Mouse (Mus musculus) spleen, adult 2 months (tissue): ENCODE measurements around the gene Zfhx3. TPM values are rescaled to one million over a fixed set of nuclear protein-coding genes. Genes with fewer than 3 reads are reported as not detected.

ENCODE experiments used
- DNase-seq, 2 experiments: peaks; one replicate each; pipeline versions ENCODE4 v3.0.0 to v3.0.0-alpha.2; 2012 to 2021; ENCODE audit warnings: low spot score in 2 of 2, low read depth in 1 of 2
- H3K27ac ChIP-seq: fragments of 200-500 bp; 2 replicates; pipeline ENCODE4 v1.5.1; 2012; ENCODE audit warnings: low read length, inconsistent platforms; ENCODE audit not compliant: insufficient read depth
- H3K27me3 ChIP-seq: fragments of 200-500 bp; 2 replicates; pipeline ENCODE4 v1.6.1; 2012; ENCODE audit warnings: mild to moderate bottlenecking, moderate library complexity, low read length, inconsistent platforms; ENCODE audit not compliant: control insufficient read depth, insufficient read depth
- H3K36me3 ChIP-seq: fragments of 200-500 bp; 2 replicates; pipeline ENCODE4 v1.6.1; 2012; ENCODE audit warnings: mild to moderate bottlenecking, low read length, inconsistent platforms; ENCODE audit not compliant: control insufficient read depth, insufficient read depth
- H3K4me1 ChIP-seq: fragments of 200-500 bp; 2 replicates; pipeline ENCODE4 v1.6.1; 2011; ENCODE audit warnings: inconsistent platforms; ENCODE audit not compliant: control insufficient read depth, insufficient read depth, insufficient read length
- H3K4me3 ChIP-seq: fragments of 200-500 bp; 2 replicates; pipeline ENCODE4 v1.5.1; 2011; ENCODE audit warnings: mild to moderate bottlenecking, inconsistent platforms; ENCODE audit not compliant: insufficient read depth, insufficient read length; ENCODE audit errors: extremely low read depth
- CTCF ChIP-seq: fragments of 200-500 bp; IDR thresholded peaks from 2 replicates; pipeline ENCODE4 v1.5.1; 2011; ENCODE audit warnings: mild to moderate bottlenecking, inconsistent platforms; ENCODE audit not compliant: insufficient read depth, insufficient read length, insufficient replicate concordance; ENCODE audit errors: extremely low read depth
- POLR2A ChIP-seq: fragments of 200-500 bp; IDR thresholded peaks from 2 replicates; pipeline ENCODE4 v1.6.1; 2011; ENCODE audit warnings: low read depth, low read length, inconsistent platforms
- WGBS: fragments of 180-500 bp; shearing (Covaris S2); methylation state at CpG from one replicate; pipeline ENCODE4 v1.1.7; 2018; 5-methylcytosine and 5-hydroxymethylcytosine counted together
- polyA plus RNA-seq: library from polyadenylated mRNA; depleted of rRNA; stranded (reverse); fragments of >200 nt; gene quantifications from 2 replicates; pipeline ENCODE4 v1.2.3, GENCODE M21; 2012

The Zfhx3 gene
- polyA plus RNA-seq, 1 experiment: 1.5 TPM

DNA sequence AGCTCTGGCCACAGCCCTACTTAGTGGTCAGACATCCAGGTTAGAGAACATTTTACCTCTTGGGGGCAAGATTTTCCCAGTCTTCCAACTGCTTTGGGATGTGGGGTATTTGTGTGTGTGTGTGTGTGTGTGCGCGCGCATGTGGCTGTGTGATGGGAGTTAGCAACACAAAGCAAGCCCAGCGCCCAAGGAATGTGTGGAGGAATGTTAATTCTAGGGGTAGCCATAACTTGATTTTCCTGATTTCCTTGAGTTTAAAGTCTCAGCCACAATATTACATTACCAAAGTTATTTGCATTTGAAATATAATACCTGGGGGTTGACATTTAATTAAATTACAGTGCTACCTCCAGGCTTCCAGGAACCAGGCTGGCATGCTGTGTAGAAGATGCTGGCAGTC, 136.3 kb downstream of the Zfhx3 start:
- TF ChIP-seq CTCF: no peak
- no peak for TF ChIP-seq POLR2A
- Histone ChIP-seq H3K4me1 (no peaks in the 10 kb centered on the region), H3K36me3 (no peaks in the 10 kb centered on the region), H3K4me3 (no peak overlapping the region), H3K27me3 (no peaks in the 10 kb centered on the region), H3K27ac (no peak overlapping the region)
- 93% methylated on average over 4 of the region's 4 CpGs for WGBS
- DNase-seq: no peak

DNA sequence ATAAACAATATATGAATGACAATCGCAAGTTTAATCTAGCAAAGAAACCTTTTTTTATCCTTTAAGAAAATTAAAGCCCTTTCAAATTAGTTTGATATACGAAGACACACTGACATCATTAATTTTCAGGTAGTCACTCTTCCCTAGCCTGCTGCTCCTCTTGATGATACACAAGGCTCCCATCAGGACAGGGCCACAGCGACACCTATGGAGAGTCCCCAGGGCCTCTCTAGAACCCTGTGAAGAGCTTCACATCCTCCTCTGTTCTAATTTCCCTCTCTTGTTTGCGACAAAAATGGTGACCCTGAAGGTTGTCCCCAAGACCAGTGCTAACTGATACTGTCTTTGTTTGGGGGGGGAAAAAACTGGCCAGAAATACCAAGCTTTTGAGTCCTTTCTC, 144.5 kb downstream of the Zfhx3 start:
- Histone ChIP-seq H3K36me3 (no peaks in the 10 kb centered on the region), H3K27me3 (no peaks in the 10 kb centered on the region), H3K4me3 (no peak overlapping the region), H3K4me1 (no peaks in the 10 kb centered on the region), H3K27ac (no peak overlapping the region)
- DNase-seq: no peak
- 75% methylated on average over 4 of the region's 4 CpGs for WGBS
- TF ChIP-seq CTCF (no peak), POLR2A (no peak)

DNA sequence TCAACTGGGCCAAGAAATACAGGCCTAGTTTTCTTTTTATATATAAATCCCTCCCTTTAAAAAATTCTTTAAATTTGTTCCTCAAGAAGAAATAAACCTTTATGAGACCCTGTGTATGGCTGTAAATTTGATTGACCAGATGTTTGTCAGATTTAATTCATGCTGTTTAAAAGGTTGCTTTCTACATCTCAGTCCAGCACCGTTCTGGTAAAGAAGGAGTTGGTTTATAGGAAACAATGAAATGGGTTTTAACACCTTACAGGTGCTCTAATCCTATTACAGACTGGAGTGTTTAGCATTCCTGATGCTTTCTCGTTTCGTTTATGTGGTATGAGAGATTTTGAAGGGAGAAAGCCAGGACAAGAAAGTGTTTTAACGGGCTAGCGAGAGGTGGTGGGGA, 147.2 kb downstream of the Zfhx3 start:
- DNase-seq: no peak
- Histone ChIP-seq H3K36me3 (no peaks in the 10 kb centered on the region), H3K4me3 (no peak overlapping the region), H3K4me1 (no peaks in the 10 kb centered on the region), H3K27me3 (no peaks in the 10 kb centered on the region), H3K27ac (no peak overlapping the region)
- WGBS: 81% methylated on average over 5 of the region's 5 CpGs
- TF ChIP-seq POLR2A (no peak), CTCF (no peak)

DNA sequence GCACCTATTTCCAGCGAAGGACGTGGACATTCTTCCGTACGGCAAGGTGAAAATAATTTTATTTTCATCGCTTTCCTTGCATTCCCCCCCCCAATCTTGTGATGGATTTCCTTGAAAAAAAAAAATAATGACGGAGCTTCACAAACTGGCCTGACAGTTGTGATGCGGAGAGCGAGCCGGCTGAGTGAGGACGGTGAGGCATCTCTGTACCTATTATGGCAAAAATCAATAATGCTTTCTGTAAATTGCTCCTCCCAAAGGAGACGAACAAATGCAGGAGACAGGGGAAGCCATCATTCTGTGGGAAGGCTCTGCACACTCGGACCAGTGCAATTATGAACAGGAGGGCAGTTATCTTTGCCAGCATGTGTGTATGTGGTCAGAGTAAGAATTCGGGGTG, 156.2 kb downstream of the Zfhx3 start:
- 83% methylated on average over 13 of the region's 13 CpGs for WGBS
- no peaks in the 10 kb centered on the region for H3K36me3 ChIP-seq
- H3K27ac ChIP-seq: no peak overlapping the region
- H3K4me3 ChIP-seq: no peak overlapping the region
- H3K4me1 ChIP-seq: no peaks in the 10 kb centered on the region
- no peak for DNase-seq
- TF ChIP-seq POLR2A (no peak), CTCF (no peak)
- no peaks in the 10 kb centered on the region for H3K27me3 ChIP-seq

DNA sequence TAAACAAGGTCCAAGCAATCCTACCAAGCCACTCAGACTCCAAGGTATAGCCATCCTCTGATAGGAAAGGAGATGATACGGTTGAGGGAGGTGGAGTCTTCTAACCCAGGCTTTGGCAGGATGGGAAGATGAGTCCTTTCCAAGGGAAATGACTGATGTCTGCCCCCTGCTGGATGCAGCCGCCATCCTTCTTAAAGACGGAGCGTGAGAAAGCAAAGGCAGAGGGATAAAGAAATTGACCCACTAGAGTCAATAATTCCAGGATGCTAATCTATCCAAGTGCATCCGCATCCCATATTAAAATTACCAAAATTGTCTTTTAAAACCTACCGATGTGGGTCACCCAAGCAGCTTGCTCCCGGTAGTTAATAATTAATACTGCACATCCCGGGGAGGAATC, 158.7 kb downstream of the Zfhx3 start:
- Histone ChIP-seq H3K27ac (no peak overlapping the region), H3K4me1 (no peaks in the 10 kb centered on the region), H3K4me3 (no peak overlapping the region), H3K27me3 (no peaks in the 10 kb centered on the region), H3K36me3 (no peaks in the 10 kb centered on the region)
- no peak for DNase-seq
- no peak for TF ChIP-seq POLR2A
- TF ChIP-seq CTCF: no peak
- WGBS: 72% methylated on average over 8 of the region's 8 CpGs

DNA sequence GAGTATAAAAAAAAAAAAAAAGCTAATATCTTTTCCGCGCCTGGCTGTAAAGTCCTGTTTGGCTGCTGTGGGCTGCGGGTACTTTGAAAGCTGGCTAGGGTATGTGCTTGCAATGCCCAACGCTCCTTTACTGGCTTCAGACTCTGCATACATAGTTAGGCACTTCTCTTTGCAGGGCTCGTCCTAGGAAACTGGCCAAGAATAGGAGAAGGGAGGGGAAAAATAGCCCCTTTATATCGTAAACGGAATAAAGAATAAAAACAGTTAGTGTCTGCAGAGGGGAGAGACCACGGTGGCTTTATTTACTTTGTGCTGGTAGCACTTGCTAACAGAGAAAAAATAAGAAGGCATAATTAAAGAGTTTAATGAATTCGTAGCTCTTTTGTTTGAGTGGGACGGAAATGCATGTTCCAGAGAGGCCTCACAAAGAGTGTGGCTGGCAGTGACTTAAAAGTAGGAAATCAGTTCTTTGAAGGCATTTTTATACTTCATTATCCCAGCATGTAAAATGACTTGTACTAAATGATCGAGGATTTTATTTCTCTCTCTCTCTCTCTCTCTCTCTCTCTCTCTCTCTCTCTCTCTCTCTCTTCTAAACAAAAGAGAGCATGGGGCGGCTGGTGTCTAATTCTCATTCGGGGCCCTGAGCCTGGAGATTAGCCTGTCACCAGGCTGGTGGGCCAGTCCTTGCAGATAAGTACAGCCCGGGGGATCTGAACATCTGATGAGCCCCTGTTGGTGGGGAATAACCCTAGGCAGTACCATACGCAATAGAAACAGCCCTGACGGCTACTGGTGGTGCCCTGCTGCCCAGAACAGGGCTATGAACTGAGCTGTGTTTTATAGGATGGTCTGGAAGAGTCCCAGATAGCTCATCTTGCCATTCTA, 159.8 kb downstream of the Zfhx3 start:
- TF ChIP-seq POLR2A: no peak
- TF ChIP-seq CTCF: no peak
- Histone ChIP-seq H3K27me3 (no peaks in the 10 kb centered on the region), H3K27ac (no peak overlapping the region), H3K36me3 (no peaks in the 10 kb centered on the region), H3K4me3 (no peak overlapping the region), H3K4me1 (no peaks in the 10 kb centered on the region)
- DNase-seq: no peak
- WGBS: 85% methylated on average over 16 of the region's 16 CpGs

DNA sequence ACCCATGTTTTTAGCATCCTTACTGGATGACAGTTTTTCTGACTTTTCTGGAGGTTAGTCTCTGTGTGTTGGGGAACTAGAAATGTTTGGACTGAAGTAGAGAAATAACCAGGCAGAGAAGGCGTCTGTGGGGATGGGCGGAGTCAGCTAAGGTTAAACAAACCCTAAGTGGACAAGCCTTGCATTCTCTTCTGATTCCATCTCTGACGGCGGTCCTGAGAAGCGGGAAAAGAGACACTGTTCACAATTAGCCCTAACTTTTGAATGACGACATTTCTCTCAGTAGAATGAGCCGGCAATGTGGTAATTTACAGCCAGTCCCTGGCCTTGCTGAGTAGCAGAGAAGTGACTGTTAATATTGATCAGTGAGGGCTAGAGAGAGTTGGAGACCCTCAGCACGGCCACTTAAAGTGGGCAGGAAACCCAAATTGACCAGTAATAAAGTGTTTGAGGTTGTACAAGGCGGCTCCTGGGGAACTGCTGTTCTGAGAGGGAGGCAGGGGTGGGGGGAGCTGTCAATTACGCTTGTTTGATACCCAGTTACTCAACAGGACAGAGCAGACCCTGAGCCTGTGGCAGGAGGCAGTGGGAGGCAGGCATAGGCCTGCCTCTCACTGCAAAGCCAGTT, 162.1 kb downstream of the Zfhx3 start:
- no peaks in the 10 kb centered on the region for H3K4me1 ChIP-seq
- DNase-seq: no peak
- no peak overlapping the region for H3K4me3 ChIP-seq
- TF ChIP-seq CTCF (no peak), POLR2A (no peak)
- no peaks in the 10 kb centered on the region for H3K36me3 ChIP-seq
- 41% methylated on average over 10 of the region's 10 CpGs for WGBS
- no peak overlapping the region for H3K27ac ChIP-seq
- no peaks in the 10 kb centered on the region for H3K27me3 ChIP-seq
